Mouse (Mus musculus) MEL-GATA-1-ER (cell line): ENCODE measurements around the gene Gm20388.
A peak's percentile ranks its signal among the peaks of the same experiment; 100 is the strongest.

Source experiments
- DNase-seq: peaks from one replicate; pipeline ENCODE4 v3.0.0-alpha.2; 2012; ENCODE audit warnings: low read depth; ENCODE audit errors: extremely low read depth

Gm20388 gene

DNA sequence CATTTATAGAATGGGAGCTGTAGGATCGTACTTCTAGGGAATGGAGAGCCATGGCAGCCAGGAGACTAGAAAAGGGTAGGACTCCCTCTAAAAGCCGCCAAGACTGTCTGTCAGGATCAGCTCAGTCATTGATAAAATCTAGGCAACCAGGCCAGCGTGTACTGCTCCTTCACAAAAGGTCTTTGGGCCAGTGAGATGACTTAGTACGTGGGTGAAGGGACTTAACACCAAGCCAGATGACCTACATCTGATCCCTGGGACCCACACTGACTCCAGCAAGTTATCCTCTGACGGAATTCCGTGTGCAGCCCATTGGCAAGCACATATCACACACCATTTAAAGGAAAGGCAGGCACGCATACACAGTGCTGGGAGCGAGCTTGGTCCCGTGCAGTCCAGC lies 96.5 kb downstream of the Gm20388 start:
- DNase-seq, result no peak

- no peak for DNase-seq
These were observed 98.6 kb downstream of the Gm20388 start for GRCm38 (mm10) chr8:120009284-120009683.

DNA sequence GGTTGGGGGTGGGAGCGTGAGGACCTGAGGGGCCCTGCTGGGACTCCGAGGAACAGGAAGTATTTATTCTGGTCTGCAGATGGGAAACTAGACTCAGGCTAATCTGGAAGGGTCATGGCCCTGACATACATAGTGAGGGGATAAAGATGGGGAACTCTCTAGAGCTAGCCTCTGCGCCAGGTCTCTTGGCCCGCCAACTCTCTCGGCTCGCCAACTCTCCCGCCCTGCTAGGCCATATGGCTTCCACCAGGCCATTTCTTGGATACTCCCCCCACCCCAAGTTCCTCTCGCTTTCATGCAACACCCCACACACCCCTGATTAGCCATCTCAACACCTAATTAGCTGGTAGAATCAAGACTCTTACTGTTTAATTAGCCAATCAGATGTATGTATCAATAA lies 101.8 kb downstream of the Gm20388 start:
- no peak for DNase-seq

GRCm38 (mm10) chr8:120012927-120013326 lies 102.3 kb downstream of the Gm20388 start:
- peak; percentile 62 for DNase-seq

DNA sequence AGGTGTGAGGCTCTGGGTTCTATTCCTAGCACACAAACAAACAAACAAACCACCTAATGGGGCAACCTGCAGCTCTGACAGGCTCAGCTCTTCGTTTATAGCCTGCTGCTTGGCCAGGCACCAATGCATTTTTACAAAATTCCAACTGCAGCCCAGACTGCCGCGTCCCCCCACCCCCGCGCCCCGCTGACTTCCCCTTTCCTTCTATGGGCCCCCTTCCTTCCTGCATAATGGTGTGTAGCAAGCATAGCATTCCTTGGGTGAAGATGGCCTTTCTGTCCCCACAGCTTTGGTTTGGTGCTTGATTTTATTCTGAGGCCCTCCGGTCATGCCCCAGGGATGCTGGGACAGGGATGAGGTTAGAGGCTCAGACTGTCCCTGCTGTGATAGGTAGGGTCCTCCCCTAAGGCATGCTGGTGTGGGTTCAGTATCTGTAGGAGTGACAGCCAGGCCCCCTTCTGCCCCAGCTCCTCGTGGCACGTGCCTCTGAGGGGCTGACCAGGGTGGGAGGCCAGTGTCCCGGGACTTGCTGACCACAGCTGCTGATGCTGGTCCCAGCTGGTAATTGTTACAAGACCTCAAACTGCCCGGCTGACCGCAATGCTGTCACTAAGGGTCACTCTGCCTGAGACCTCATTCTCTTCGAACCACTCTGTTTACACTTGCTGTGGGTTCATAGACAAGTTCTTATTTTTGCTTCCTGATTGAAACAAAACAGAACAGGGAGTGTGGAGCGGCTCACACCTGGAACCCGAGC lies 103.8 kb downstream of the Gm20388 start:
- no peak for DNase-seq

- DNase-seq, result no peak
These were observed 105.3 kb downstream of the Gm20388 start for GRCm38 (mm10) chr8:120015916-120016315.

- DNase-seq, result peak; percentile 21
These were observed 105.8 kb downstream of the Gm20388 start for GRCm38 (mm10) chr8:120016424-120016823.

GRCm38 (mm10) chr8:120017349-120017748 lies 106.7 kb downstream of the Gm20388 start:
- no peak for DNase-seq

- no peak for DNase-seq
These were observed 107.1 kb downstream of the Gm20388 start for GRCm38 (mm10) chr8:120017786-120018185.

- DNase-seq, result no peak
These were observed 107.7 kb downstream of the Gm20388 start for GRCm38 (mm10) chr8:120018379-120018778.

DNA sequence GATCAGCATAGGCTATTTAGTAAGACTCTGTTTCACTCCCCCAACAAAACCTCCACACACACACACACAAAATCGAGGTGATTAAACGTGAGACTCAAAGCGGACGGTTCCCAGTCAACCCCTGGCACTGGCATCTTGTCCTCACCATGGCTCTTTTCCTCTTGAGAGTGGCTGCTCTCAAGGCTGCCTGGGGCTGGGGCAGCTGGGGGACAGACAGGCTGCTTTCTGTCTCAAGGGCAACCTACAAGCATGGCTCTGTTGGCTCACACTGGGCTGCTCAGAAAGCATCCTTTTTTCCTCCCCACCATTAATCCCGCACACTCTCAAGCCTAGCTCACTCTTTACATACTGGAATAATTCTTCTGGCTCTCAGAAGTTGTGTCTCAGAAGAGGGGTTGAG lies 108.7 kb downstream of the Gm20388 start:
- no peak for DNase-seq

DNA sequence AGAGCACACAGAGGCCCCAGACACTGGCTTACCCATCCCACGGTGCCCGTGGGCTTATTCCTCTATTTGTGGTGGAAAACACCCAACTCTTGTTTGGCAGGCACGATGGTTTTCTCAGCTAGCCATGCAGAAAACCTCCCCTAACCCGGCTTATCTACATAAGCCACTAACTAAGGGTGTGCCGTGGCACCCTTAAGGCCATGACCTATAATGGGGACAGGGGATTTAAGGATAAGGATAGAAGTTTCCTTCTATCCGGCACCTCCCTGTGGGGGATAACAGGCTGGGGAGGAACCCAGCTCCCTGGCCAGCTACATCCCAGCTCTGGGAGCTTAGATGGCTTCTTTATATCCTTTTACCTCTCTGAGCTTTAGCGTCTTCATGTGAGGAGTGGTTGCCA lies 109.7 kb downstream of the Gm20388 start:
- no peak for DNase-seq

DNA sequence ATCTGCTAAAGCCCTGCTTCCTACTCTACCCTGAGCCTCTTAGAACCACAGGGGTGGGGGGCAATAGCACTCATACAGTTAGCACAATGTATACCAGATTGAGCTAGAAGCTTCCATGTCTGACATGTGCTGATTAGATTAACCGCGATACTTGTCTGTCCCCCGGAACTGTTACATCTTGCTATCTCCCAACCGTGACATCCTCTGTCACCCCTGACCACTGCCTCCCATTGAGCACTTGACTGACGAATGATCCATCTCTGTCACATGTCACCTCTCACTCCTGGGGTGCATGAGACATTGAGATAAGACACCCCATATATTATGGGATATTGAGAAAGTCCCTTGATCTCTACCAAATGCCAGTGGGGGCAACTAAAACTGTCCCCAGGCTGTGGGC lies 115.6 kb downstream of the Gm20388 start:
- DNase-seq, result peak; percentile 31

DNA sequence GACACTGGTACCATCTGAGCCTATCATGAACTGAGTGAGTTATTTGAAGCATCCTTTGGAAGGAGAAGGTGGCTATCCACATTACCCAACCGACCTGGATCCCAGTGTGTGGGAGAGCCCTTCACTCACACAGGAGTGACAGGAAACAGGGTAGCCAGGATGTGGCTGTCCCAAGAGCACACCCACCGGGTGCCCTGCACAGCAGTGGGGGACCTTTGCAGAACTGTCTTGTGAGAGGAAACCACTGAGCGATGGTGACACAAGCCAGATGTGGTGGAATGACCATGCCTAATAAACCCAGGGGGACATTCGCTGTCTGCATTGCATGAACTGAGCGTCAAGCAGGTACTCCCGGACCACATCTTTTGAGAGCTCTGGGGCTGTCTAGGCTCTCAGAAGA lies 116.3 kb downstream of the Gm20388 start:
- no peak for DNase-seq

GRCm38 (mm10) chr8:120030447-120030846 lies 119.8 kb downstream of the Gm20388 start:
- no peak for DNase-seq

DNA sequence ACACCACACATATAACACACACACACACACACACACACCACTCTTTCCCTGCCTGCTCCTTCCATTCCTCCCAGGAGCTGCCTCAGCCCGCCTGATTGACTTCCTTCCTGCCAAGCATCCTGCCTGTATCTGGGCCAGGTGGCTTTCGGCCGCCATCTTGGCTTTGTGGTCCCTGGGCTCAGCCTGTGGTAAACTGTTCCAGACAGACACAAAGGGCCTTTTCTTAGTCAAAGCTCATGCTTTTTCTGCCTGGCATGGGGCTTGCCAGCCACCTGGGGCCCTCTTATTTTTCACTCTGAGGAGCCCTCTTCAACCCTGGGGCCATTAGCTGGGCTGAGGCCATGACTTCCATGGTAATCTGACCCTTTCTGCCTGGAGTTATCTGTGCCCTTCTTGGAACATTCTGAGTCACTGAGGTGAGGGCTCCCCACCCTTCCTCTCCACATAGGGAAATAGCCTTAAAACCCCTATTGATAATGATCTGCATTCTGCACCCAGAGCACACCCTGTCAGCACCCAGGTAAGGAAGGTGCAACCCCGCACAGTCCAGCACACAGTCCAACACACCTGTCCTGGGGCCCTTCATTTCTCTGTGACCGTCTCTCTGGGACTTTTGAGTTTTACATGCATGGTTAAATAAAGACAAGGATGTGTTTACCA lies 122.0 kb downstream of the Gm20388 start:
- no peak for DNase-seq

- DNase-seq, result no peak
These were observed 123.8 kb downstream of the Gm20388 start for GRCm38 (mm10) chr8:120034471-120034870.

DNA sequence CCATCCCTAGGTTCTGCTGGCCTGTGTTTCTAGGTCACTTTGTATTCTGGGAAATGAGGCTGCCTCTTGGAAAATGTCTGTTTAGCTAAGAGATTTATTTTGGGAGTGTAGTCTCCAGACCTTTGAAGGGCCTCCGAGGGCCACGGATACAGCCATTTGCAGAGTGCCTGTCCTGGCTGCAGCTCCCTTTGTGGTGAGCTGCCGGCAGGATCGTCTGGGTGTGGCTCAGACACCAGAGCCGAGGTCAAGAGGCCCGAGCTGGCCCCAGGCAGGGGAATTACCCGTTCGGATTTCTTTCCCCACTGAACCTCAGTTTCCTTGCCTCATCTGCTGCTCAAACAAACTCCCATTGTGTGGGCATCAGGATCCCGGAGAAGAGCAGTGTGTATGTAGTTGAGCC lies 125.5 kb downstream of the Gm20388 start:
- DNase-seq, result no peak

DNA sequence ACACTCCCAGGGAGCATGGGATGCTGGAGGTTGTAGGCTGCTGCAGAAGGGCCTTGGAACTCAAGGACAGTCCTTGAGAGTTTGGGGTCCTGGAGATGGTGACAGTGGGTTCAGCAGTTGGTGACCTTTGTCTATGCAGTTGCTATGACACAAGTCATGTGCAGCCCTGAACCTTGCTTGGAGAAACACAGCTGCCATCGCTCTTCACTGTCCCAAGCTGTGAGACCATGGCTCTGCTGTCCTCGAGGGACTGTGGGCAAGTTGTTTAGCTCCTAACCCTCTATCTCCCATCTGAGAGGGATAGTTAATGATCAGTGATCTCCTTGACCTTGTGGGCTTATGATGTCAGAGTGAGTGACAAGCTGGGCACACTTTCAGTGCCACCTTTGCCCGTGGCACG lies 125.9 kb downstream of the Gm20388 start:
- DNase-seq, result no peak

GRCm38 (mm10) chr8:120037199-120037598 lies 126.6 kb downstream of the Gm20388 start:
- DNase-seq, result no peak

DNA sequence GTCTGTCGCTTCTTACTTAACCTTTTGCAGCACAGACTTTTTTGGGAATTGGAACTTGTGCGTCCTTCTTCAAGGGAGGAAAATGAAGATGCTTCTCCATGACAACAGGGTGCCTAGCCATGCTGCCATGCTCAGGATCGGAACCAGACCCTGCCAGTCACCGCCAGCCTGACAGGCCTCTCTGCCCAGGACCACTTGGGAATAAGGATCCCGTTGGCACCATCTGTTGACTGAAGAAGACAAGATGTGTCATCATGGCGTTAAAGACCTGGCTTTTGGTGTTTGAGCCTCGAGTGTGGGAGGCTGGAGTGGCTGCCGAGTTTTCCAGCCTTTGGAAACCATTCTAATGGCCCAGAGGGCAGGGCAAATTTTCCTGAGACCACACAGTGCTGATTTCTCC lies 127.0 kb downstream of the Gm20388 start:
- no peak for DNase-seq

DNA sequence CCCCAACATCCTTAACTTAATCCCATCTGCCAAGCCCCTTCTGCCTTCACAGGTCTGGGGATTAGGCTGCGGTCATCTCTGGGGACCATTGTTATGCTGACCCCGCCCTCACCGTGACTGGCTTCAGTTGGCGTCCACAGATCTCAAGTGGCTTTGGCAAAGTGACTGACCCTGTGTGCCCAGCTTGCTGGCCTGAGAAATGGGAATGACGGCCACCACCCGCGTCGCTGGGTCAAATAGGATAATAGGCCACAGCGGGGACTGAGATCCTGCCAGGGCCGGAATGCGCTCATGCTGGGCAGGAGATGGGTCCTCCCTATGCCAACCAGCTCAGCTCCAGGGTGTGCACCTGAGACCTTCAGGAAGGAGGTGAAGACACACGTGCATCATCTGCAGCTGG lies 128.1 kb downstream of the Gm20388 start:
- no peak for DNase-seq

DNA sequence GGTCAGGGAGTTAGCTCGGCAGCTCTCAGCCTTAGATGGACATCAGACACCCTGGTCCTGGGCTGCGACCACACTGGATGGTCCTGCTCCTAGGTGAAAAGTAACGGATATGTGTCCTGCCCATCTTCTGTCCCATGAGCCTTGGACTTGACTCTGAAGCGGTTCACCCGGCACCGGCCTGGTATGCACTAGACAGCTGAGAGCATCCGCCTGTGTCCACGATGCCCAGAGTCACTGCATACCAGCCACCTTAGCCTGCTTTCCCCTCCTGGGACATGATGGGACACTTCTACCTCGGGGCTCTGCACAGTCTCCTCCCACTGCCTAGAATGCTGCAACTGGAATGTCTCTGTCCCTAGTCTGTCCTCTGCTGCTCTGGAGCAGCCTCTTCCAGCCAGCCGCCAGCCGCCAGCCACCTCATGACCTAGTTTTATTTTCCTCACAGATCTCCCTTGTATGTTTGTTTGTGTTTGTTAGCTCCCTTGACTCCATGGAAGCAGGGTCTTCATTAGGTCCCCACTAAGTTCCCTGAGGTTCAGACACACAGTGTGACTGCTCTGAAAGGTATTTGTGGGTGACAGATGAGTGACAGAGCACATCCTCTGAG lies 128.8 kb downstream of the Gm20388 start:
- DNase-seq, result no peak
